Mouse (Mus musculus): Measurements from ENCODE around the gene Gm17622.

DNA sequence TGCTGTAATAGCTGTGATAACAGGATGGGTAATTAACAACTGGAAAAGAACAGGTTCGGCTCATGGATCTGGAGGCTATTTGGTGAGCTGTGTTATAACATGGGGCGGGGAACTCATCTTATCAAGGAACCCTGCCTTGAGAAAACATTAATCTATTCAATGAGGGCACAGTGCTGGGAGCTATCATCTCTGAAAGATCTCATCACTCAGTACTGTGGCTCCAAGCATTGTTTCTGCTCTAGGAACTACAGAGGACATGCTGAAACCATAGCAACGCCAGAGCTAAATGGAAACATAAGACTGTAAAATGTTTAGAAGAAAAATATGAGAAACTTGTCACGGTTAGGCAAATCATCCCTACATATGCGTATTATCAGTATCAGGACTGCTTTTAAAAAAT is 32.5 kb upstream of the Gm17622 start:
- TF ChIP-seq CTCF (IDR thresholded peaks at IDR 0.05; ENCODE audit: low read depth, low read length) (no peak), POLR2A (IDR thresholded peaks at IDR 0.05; ENCODE audit: insufficient read depth, low read length) (no peak), EP300 (IDR thresholded peaks at IDR 0.05; ENCODE audit: insufficient read depth, low read depth, low read length) (no peak)

Measured in ES-Bruce4 (cell line).